9 mouse cellular contexts compared by ENCODE assay signal in genomic region chr9:34986156-34986555, GRCm38 (mm10).
DNase-seq lines count a peak whose midpoint lies in the region.
"Had no signal": no experiment of that assay in that cellular context is flagged by ENCODE, and none has a peak within 500 bp of the region (broad histone marks: within the 10 kb centered on the region; RNA-seq: fewer than 3 reads in every experiment).

No protein-coding gene starts in this region.

- DNase-seq in adrenal gland, postnatal 36 days, result peak; percentile 20 to 29
- no peak for DNase-seq in adrenal gland, postnatal 4 days (ENCODE audit: low spot score in 2 of 2)
- DNase-seq in 416B (ENCODE audit: low read depth) (peak; percentile 42), liver (no peak)
- DNase-seq in layer of hippocampus, adult 18-20 months (ENCODE audit: low spot score in 2 of 2), result peak; percentile 35 to 78
- peak; percentile 79 for DNase-seq in left cerebral cortex, postnatal 4 days
- DNase-seq in urinary bladder, postnatal 25 days (ENCODE audit: low spot score), result no peak
- DNase-seq in testis, postnatal 14 days (ENCODE audit: low spot score), result no peak
- DNase-seq: thymus, postnatal 25 days had no signal

- intact Hi-C loops in left cerebral cortex, postnatal 4 days (cut with DNase I), result no loop called here

Comparison
In these comparisons a context has a peak if more than half of its experiments do, and no peak if none do; other contexts are left out.
1. DNase-seq: peak in adrenal gland, postnatal 36 days (2 of 2), 416B (single experiment), layer of hippocampus, adult 18-20 months (2 of 2) and left cerebral cortex, postnatal 4 days (single experiment); none in adrenal gland, postnatal 4 days (0 of 2), urinary bladder, postnatal 25 days (single experiment), liver (single experiment) and testis, postnatal 14 days (single experiment).